Mouse (Mus musculus) granulocyte monocyte progenitor cell, adult 5-6 weeks (primary cell): ENCODE results near the gene Nupl1. TPM values are rescaled to one million over a fixed set of nuclear protein-coding genes. Genes with fewer than 3 reads are reported as not detected.
A peak's percentile ranks its signal among the peaks of the same experiment; 100 is the strongest.

Source experiments
- ATAC-seq: replicated peaks from 2 replicates; pipeline ENCODE4 v1.8.0; 2016; ENCODE audit warnings: mild to moderate bottlenecking, moderate TSS enrichment, inconsistent platforms; ENCODE audit not compliant: poor library complexity, severe bottlenecking
- total RNA-seq, 2 experiments: library from RNA; stranded (forward) in 1 of 2; stranded (reverse) in 1 of 2; fragments of 200-712, 200-1000 nt in 1 of 2; fragments of >200 nt in 1 of 2; fragmentation: Nextera tagmentation in 1 of 2; gene quantifications; 2 replicates each; pipeline ENCODE4 v1.2.3; 2014 to 2017

Nupl1 gene
- total RNA-seq, 2 experiments from 2014 or later, result not detected

- no peak for ATAC-seq
Observed at GRCm38 (mm10) chr14:60172286-60173055, 78.8 kb downstream of the Nupl1 start.

DNA sequence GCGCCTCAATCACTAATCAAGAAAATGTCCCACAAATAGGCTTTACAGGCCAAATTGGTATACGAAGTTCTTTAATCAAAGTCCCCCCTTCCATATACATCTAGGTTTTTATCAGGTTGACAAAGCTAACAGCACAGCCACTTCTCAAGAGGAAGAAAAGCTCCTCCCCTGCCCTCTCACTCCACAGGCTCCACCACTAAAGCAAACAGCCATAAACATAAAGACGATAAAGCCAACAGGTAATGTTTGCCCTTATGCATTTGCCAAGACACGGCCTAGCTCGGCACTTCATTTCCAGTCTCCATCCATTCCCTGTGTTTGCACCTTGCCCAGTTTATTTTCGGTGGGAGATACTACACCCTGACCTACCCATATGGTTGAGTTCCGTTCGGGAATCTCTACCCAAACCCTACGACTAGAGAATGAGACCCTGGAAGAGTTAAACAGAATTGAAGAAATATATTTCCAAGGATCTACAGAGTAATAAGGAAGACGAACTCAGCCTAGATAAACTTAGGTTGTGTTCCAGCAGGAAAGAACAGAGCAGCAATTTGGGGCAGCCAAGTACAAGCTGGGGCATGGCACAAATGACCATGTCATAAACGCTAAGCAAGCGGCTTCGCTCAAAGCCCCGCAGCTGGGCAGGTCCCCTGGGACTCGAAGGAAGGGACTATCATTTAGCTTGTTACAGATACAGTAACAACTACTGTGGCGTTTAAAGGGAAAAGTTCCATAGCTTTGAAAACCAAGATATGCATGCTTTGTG lies 80.2 kb downstream of the Nupl1 start:
- ATAC-seq, result no peak

- ATAC-seq, result no peak
Observed at GRCm38 (mm10) chr14:60163367-60163766, 87.9 kb downstream of the Nupl1 start.

- no peak for ATAC-seq
Observed at GRCm38 (mm10) chr14:60152373-60152772, 98.9 kb downstream of the Nupl1 start.

DNA sequence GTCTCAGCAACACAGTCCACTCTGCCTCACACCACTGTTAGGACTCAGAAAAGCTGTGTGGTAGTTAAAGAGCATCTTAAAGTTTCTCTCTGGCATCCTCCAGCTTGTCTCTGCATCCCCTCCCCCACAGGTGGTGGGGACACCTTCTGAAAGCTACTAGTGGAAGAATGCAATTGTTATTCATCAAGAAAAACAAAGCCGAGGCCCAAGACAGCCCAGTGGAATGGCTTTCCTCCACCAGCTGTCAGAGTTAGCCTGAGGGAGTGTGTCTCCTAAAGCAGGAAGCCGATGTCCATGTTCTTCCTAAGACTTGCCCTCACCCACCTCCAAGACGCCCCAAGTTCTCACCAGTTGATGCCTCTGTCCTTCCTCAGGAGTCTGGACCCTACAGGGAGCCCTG lies 102.3 kb downstream of the Nupl1 start:
- no peak; the same call in 1 of the 2 replicates for ATAC-seq

GRCm38 (mm10) chr14:60143234-60143633 lies 108.0 kb downstream of the Nupl1 start:
- ATAC-seq, result no peak

DNA sequence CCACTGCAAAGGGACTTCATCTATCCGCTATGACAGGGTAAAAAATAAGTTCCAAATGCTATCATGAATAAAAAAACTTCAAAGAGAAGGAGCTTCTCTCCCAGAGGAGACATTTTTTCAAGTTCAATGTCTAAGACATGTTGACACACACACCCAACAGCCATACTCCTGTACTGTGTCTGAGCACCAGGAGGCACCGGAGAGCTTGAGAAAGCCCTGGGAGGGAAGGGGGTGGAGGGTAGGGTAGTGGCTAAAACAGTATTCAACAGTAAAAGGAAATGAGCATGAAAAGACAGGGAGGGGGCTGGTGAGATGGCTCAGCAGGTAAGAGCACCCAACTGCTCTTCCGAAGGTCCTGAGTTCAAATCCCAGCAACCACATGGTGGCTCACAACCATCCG lies 112.9 kb downstream of the Nupl1 start:
- ATAC-seq, result peak; percentile 74

DNA sequence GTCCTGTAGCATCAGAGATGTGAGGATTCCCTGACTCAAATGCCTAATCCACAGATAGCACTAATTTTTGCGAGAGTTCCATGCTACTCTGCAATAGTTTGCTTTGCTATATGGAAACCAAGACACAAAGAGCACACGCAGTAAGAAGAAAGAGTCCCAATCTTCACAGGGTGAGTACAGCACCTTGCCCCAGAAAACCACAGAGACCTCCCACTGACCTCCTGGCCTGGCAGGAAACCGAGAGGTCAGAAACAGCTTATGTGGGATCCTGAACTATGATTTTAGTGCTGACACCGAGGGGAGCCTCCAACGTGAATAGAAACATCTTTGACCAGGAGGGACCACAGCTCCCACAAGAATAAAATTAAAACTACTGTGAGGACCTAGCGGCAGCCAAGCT lies 113.4 kb downstream of the Nupl1 start:
- no peak for ATAC-seq

DNA sequence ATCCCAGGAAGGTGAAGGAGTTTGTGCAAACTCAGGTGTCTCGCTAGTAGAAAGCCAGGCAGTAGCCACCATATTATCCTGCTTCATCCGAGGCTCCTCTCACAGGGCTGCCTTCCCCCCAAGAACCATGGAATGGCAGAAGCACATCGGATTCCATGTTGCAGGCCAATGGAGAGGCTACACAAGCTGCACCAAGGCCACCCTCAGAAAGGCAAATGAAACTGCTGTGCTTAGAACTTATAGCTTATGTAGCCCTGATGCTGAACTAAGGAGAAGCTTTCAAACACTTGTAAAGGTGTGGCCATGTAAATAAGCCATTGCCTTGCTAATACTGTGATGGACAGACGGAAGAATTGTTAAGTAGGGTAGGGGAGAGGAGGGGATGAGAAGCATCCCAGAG lies 115.4 kb downstream of the Nupl1 start:
- no peak for ATAC-seq

DNA sequence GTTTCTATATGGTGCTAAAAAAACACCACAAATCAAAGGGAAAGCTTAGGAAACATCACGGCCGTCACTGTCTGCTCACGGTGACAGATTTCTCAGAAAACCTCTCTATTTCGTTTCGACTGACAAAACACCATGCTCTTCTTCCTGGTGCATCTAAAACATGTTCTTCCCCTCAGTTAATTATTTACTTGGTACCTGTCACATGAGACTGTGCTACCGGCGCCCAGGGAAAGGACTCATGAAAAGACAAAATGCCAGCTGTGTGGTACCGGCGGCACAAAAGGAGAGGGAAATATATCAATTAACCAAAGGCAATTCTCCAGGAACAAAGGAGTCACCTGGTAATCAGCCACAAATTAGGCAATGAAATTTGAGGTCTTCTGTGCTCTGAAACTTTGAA lies 116.5 kb downstream of the Nupl1 start:
- ATAC-seq, result no peak

Other genes with a start within 250 kb of the Nupl1 start
- 0.21 and 1.3 TPM in 2 replicates for gene Atp8a2, start 54.3 kb downstream of the Nupl1 start, total RNA-seq (2014; fragmentation: Nextera tagmentation)
- gene Atp8a2, start 54.3 kb downstream of the Nupl1 start, total RNA-seq (2017), result 0.56 and 1.3 TPM in 2 replicates
- 65.9 and 67.1 TPM in 2 replicates for gene Gm49336, start 76 bp upstream of the Nupl1 start, total RNA-seq (2014; fragmentation: Nextera tagmentation)
- 96.8 and 138 TPM in 2 replicates for gene Gm49336, start 76 bp upstream of the Nupl1 start, total RNA-seq (2017)
- gene Mtmr6, start 13.8 kb upstream of the Nupl1 start, total RNA-seq (2014; fragmentation: Nextera tagmentation), result 32.9 and 36.1 TPM in 2 replicates
- gene Mtmr6, start 13.8 kb upstream of the Nupl1 start, total RNA-seq (2017), result 69.7 and 70.7 TPM in 2 replicates
- gene Amer2, start 121.8 kb upstream of the Nupl1 start, total RNA-seq (2014; fragmentation: Nextera tagmentation), result not detected in 2 replicates
- gene Amer2, start 121.8 kb upstream of the Nupl1 start, total RNA-seq (2017), result 0.15 and 0.17 TPM in 2 replicates